ENCODE assay signal across 30 mouse cellular contexts in the genomic region with DNA sequence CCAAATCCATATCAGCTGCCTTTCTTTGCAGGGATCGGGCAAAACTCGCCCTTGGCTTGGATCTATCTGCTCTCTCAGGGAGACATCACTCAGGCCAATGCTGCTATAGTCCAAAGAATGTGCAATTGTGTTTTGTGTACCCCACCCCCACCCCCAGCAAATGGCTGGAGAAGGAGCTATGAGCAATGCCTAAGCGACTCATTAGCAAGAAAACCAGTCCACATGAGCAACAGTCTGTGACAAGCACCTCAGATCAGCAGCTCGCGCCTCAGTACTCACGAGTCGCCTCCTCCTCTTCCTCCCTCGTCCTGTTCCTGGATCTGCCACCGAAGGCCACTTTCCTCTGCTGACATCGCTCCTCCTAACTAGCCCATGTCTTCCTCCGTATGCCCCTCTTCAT. TPM values are rescaled to one million over a fixed set of nuclear protein-coding genes. Genes with fewer than 3 reads are reported as not detected.
DNase-seq lines count a peak whose midpoint lies in the region; ATAC-seq and TF ChIP-seq lines count a peak whose summit lies in the region.
"Had no signal": no experiment of that assay in that cellular context is flagged by ENCODE, and none has a peak within 500 bp of the region (broad histone marks: within the 10 kb centered on the region; RNA-seq: fewer than 3 reads in every experiment).

No protein-coding gene starts in this region.

- DNase-seq in kidney, postnatal 36 days, result no peak
- DNase-seq in Patski (ENCODE audit: low read depth, low spot score), result peak; percentile 22
- DNase-seq in cerebellum, adult 8-10 months, result no peak
- DNase-seq in embryonic facial prominence, embryonic 10.5 days (ENCODE audit: low spot score), result no peak
- DNase-seq: adrenal gland, adult 2 months; adrenal gland, postnatal 14 days; cerebellum, adult 18-20 months; cerebellum, adult 9-11 months; cerebellum, postnatal 36 days; forebrain, postnatal 0 days; gastrocnemius, adult 2 months; gastrocnemius, postnatal 14 days; heart, adult 18-20 months; heart, postnatal 10 days; heart, postnatal 4 days had no signal

- no peaks in the 10 kb centered on the region for H3K9me3 ChIP-seq in kidney, embryonic 15.5 days (replicated peaks)
- H3K9me3 ChIP-seq in megakaryocyte, embryonic 14.5 days, result peaks cover 12% of the 10 kb centered on the region
- no peaks in the 10 kb centered on the region for H3K9me3 ChIP-seq in embryonic facial prominence, embryonic 10.5 days
- H3K9me3 ChIP-seq: embryonic facial prominence, embryonic 12.5 days; embryonic facial prominence, embryonic 15.5 days; heart, embryonic 12.5 days; heart, embryonic 15.5 days had no signal

- H3K27me3 ChIP-seq in kidney, embryonic 15.5 days, result no peaks in the 10 kb centered on the region
- H3K27me3 ChIP-seq in megakaryocyte, embryonic 14.5 days (replicated peaks), result peaks cover 4% of the 10 kb centered on the region
- no peaks in the 10 kb centered on the region for H3K27me3 ChIP-seq in Patski
- no peaks in the 10 kb centered on the region for H3K27me3 ChIP-seq in embryonic facial prominence, embryonic 10.5 days (replicated peaks; ENCODE audit: low read depth, poor library complexity, severe bottlenecking)
- H3K27me3 ChIP-seq: embryonic facial prominence, embryonic 12.5 days; embryonic facial prominence, embryonic 15.5 days; heart, embryonic 12.5 days; heart, embryonic 15.5 days had no signal

- H3K36me3 ChIP-seq in kidney, embryonic 15.5 days, result no peaks in the 10 kb centered on the region
- no peaks in the 10 kb centered on the region for H3K36me3 ChIP-seq in megakaryocyte, embryonic 14.5 days (replicated peaks; ENCODE audit: low read length)
- no peaks in the 10 kb centered on the region for H3K36me3 ChIP-seq in embryonic facial prominence, embryonic 10.5 days (replicated peaks)
- H3K36me3 ChIP-seq: embryonic facial prominence, embryonic 12.5 days; embryonic facial prominence, embryonic 15.5 days; heart, embryonic 12.5 days; heart, embryonic 15.5 days had no signal

- H3K4me1 ChIP-seq in kidney, embryonic 15.5 days, result peaks cover 14% of the 10 kb centered on the region; the same call in 1 of the 2 replicates
- H3K4me1 ChIP-seq in megakaryocyte, embryonic 14.5 days, result peaks cover 2% of the 10 kb centered on the region; the same call in 1 of the 2 replicates
- no peaks in the 10 kb centered on the region for H3K4me1 ChIP-seq in embryonic facial prominence, embryonic 10.5 days
- H3K4me1 ChIP-seq: embryonic facial prominence, embryonic 12.5 days; embryonic facial prominence, embryonic 15.5 days had no signal

- 53% methylated on average over 11 of the region's 11 CpGs for WGBS in kidney, embryonic 15.5 days
- WGBS in embryonic facial prominence, embryonic 10.5 days, result 85% methylated on average over 11 of the region's 11 CpGs

- in situ Hi-C loops in Patski (cut with MboI; ENCODE audit: low pct_unique_long_range_greater_than_20kb), result no loop called here

- H3K9ac ChIP-seq in kidney, embryonic 15.5 days, result no peak overlapping the region
- H3K9ac ChIP-seq: embryonic facial prominence, embryonic 12.5 days; embryonic facial prominence, embryonic 15.5 days; forebrain, postnatal 0 days; heart, embryonic 12.5 days; heart, embryonic 15.5 days; hindbrain, embryonic 14.5 days had no signal

- CTCF ChIA-PET in Patski (lab: Charles Lee), result interaction anchor here (0.9 to 1.1 kb wide), 2 partner anchors 27 to 54 kb away, joined by 3 read pairs; no protein-coding TSS in a partner anchor

- H3K4me3 ChIP-seq in kidney, embryonic 15.5 days (replicated peaks), result no peak overlapping the region
- H3K4me3 ChIP-seq in megakaryocyte, embryonic 14.5 days (replicated peaks), result peak overlapping the region; percentile 2
- no peak overlapping the region for H3K4me3 ChIP-seq in embryonic facial prominence, embryonic 10.5 days
- H3K4me3 ChIP-seq: embryonic facial prominence, embryonic 12.5 days; embryonic facial prominence, embryonic 15.5 days; gastrocnemius, adult 2 months; heart, embryonic 12.5 days; heart, embryonic 15.5 days had no signal

- H3K27ac ChIP-seq in kidney, embryonic 15.5 days, result no peak overlapping the region
- no peak overlapping the region for H3K27ac ChIP-seq in embryonic facial prominence, embryonic 10.5 days (replicated peaks)
- H3K27ac ChIP-seq: embryonic facial prominence, embryonic 12.5 days; embryonic facial prominence, embryonic 15.5 days; gastrocnemius, adult 2 months; heart, embryonic 15.5 days; hindbrain, embryonic 14.5 days; hindbrain, postnatal 0 days had no signal

- no peak for TF ChIP-seq CTCF in Patski (IDR thresholded peaks at IDR 0.05)

- POLR2A ChIA-PET in Patski (lab: Charles Lee), result no interaction called here

- no peak overlapping the region for H3K4me2 ChIP-seq in kidney, embryonic 15.5 days
- H3K4me2 ChIP-seq: embryonic facial prominence, embryonic 12.5 days; embryonic facial prominence, embryonic 15.5 days; heart, embryonic 12.5 days; heart, embryonic 15.5 days; hindbrain, embryonic 14.5 days had no signal

- 0 out of 2 replicates have a peak, but pooled peaks have one; percentile 36 for ATAC-seq in kidney, embryonic 15.5 days (replicated peaks; ENCODE audit: low FRiP score)
- no peak for ATAC-seq in megakaryocyte, adult 5-6 weeks (ENCODE audit: poor library complexity, severe bottlenecking)
- peak; percentile 13 for ATAC-seq in Patski
- ATAC-seq: CD4-positive, CD25-positive, alpha-beta regulatory T cell, adult 4 months; forebrain, embryonic 14.5 days; forebrain, postnatal 0 days; hindbrain, postnatal 0 days; inflammation-experienced regulatory T-cells, adult 6 months; intestine, embryonic 16.5 days had no signal

RNA-seq across cellular contexts. Expression of gene Dgki, which starts 55.9 kb away (rescaled TPM):
- 0.39 and 0.55 TPM in 2 replicates for polyA plus RNA-seq in kidney, embryonic 15.5 days (2015; fragmentation: Nextera tagmentation; extraction: Ambion mirVana)
- polyA plus RNA-seq in megakaryocyte, embryonic 14.5 days (2012; ENCODE audit: insufficient read depth, low replicate concordance), result 0.02 TPM in 1 of 2 replicates, not detected in the other
- 0.11 TPM in 1 of 2 replicates, not detected in the other for total RNA-seq in megakaryocyte, adult 5-6 weeks (2015)
- total RNA-seq in megakaryocyte, adult 5-6 weeks (2017), result not detected in 2 replicates
- 0.03 TPM for polyA plus RNA-seq in Patski (2021)
- polyA plus RNA-seq in embryonic facial prominence, embryonic 10.5 days (2016; fragmentation: Nextera tagmentation; extraction: Ambion mirVana), result 0.56 and 0.59 TPM in 2 replicates
- total RNA-seq: MEL had no signal
- polyA plus RNA-seq: C2C12 had no signal
